Mouse (Mus musculus): ENCODE data around the gene Trappc3. TPM values are rescaled to one million over a fixed set of nuclear protein-coding genes. Genes with fewer than 3 reads are reported as not detected.

Trappc3 gene
- total and polyA plus RNA-seq, 3 experiments = 71.0 to 72.0 TPM; not detected in 1

DNA sequence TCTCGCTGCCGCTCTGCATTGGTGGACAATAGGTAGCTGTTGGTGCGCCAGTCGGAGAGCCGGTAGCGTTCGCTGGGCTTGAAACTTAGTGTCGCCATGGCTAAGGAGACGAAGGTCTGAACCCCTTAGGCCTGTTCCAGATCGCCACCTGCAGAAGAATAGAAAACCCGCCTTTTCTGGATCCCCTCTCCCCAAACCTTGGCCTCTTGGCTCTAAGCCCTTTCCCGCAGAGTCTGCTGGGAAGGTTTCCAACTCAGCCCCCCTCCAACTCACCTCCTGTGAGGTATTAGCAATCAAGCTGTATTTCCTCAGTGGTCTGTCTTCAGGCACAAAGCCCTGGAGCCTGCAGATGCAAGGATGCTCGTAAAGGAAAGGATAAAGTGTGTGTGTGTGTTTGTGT is 62.7 kb downstream of the Trappc3 start:
- Histone ChIP-seq H3K4me3 (ENCODE audit: control insufficient read depth in 1 of 2, insufficient read depth in 1 of 2, low read depth in 2 of 2, low read length in 2 of 2) (no peak overlapping the region), H3K9ac (ENCODE audit: control insufficient read depth, low read depth, low read length, poor library complexity, severe bottlenecking) (no peak overlapping the region), H3K4me1 (ENCODE audit: control insufficient read depth in 1 of 2, insufficient read depth in 2 of 2, low read length in 2 of 2) (peaks cover 3 to 6% of the 10 kb centered on the region in 2 experiments; a peak in 1 of 4 replicates), H3K79me2 (ENCODE audit: control insufficient read depth, insufficient read depth, low read length, poor library complexity) (peaks cover 11% of the 10 kb centered on the region), H3K27ac (ENCODE audit: control insufficient read depth, low read depth, low read length) (no peak overlapping the region), H3K36me3 (ENCODE audit: control insufficient read depth in 1 of 2, insufficient read depth in 2 of 2, low read length in 2 of 2) (peaks cover 0 to 4% of the 10 kb centered on the region in 2 experiments; a peak in 2 of 4 replicates), H3K27me3 (ENCODE audit: control insufficient read depth in 1 of 2, insufficient read depth in 2 of 2, low read length in 2 of 2) (no peaks in the 10 kb centered on the region), H3K9me3 (replicated peaks; ENCODE audit: insufficient read depth, low read length) (no peaks in the 10 kb centered on the region)
- DNase-seq (ENCODE audit: low read depth, low spot score) = no peak
- TF ChIP-seq NRF1 (IDR thresholded peaks at IDR 0.05; ENCODE audit: insufficient read depth, low read depth, low read length, poor library complexity, severe bottlenecking) (no peak), NELFE (IDR thresholded peaks at IDR 0.05; ENCODE audit: low read depth, low read length) (no peak), E2F4 (IDR thresholded peaks at IDR 0.05; ENCODE audit: borderline replicate concordance, low read depth, low read length) (no peak), GATA1 (IDR thresholded peaks at IDR 0.05; ENCODE audit: low read depth, low read length) (no peak), RCOR1 (IDR thresholded peaks at IDR 0.05; ENCODE audit: low read depth, low read length) (no peak), CHD2 (IDR thresholded peaks at IDR 0.05; ENCODE audit: low read length) (no peak), HCFC1 (IDR thresholded peaks at IDR 0.05; ENCODE audit: low read depth, low read length) (no peak), TBP (IDR thresholded peaks at IDR 0.05; ENCODE audit: low read depth, low read length) (no peak), USF1 (IDR thresholded peaks at IDR 0.05; ENCODE audit: low read depth, low read length) (no peak)

GRCm38 (mm10) chr4:126325281-126325861 is 63.2 kb downstream of the Trappc3 start, which contains the start of gene Tekt2:
Gene Tekt2, minus strand, starts transcription at chr4:126325688.
- TF ChIP-seq GABPA (IDR thresholded peaks at IDR 0.05; ENCODE audit: low read depth, low read length) (no peak), E2F4 (IDR thresholded peaks at IDR 0.05; ENCODE audit: borderline replicate concordance, low read depth, low read length) (no peak), POLR2AphosphoS5 (IDR thresholded peaks at IDR 0.05; ENCODE audit: borderline replicate concordance, low read depth, low read length) (no peak), MXI1 (IDR thresholded peaks at IDR 0.05; ENCODE audit: low read depth, low read length) (no peak), BHLHE40 (IDR thresholded peaks at IDR 0.05; ENCODE audit: borderline replicate concordance, low read depth, low read length) (no peak), SIN3A (IDR thresholded peaks at IDR 0.05; ENCODE audit: low read length) (no peak), RAD21 (IDR thresholded peaks at IDR 0.05; ENCODE audit: low read depth, low read length) (no peak), ELF1 (IDR thresholded peaks at IDR 0.05; ENCODE audit: low read depth, low read length) (no peak), UBTF (IDR thresholded peaks at IDR 0.05; ENCODE audit: borderline replicate concordance, insufficient read depth, low read depth, low read length) (no peak)
- H3K4me3 ChIP-seq (ENCODE audit: control insufficient read depth in 1 of 2, insufficient read depth in 1 of 2, low read depth in 2 of 2, low read length in 2 of 2) = no peak within 1 kb of the TSS
- no peak for DNase-seq (ENCODE audit: low read depth, low spot score)
- no peaks in the 10 kb centered on the region for H3K27me3 ChIP-seq (ENCODE audit: control insufficient read depth in 1 of 2, insufficient read depth in 2 of 2, low read length in 2 of 2)
- peaks cover under 1 to 3% of the 10 kb centered on the region in 2 experiments; a peak in 1 of 4 replicates for H3K4me1 ChIP-seq (ENCODE audit: control insufficient read depth in 1 of 2, insufficient read depth in 2 of 2, low read length in 2 of 2)
- H3K27ac ChIP-seq (ENCODE audit: control insufficient read depth, low read depth, low read length) = no peak within 1 kb of the TSS
- no peak within 1 kb of the TSS for H3K9ac ChIP-seq (ENCODE audit: control insufficient read depth, low read depth, low read length, poor library complexity, severe bottlenecking)
- H3K9me3 ChIP-seq (replicated peaks; ENCODE audit: insufficient read depth, low read length) = no peaks in the 10 kb centered on the region
- peaks cover 7% of the 10 kb centered on the region for H3K79me2 ChIP-seq (ENCODE audit: control insufficient read depth, insufficient read depth, low read length, poor library complexity)
- H3K36me3 ChIP-seq (ENCODE audit: control insufficient read depth in 1 of 2, insufficient read depth in 2 of 2, low read length in 2 of 2) = peaks cover 0 to 3% of the 10 kb centered on the region in 2 experiments; a peak in 2 of 4 replicates

Other genes with a start within 250 kb of the Trappc3 start
- not detected in 2 replicates for gene Csf3r, start 237.8 kb upstream of the Trappc3 start, total RNA-seq (2012; rRNA removed)
- gene Csf3r, start 237.8 kb upstream of the Trappc3 start, polyA plus RNA-seq (2012; ENCODE audit: insufficient read depth in 1 of 2, insufficient read length in 2 of 2, low read depth in 1 of 2, low replicate concordance in 2 of 2, missing spikeins in 1 of 2) = under 1 TPM in 1 of 2 experiments, not detected in 1; 0.06 TPM
- 91.5 and 92.9 TPM in 2 replicates for gene Mrps15, start 215.4 kb upstream of the Trappc3 start, total RNA-seq (2012; rRNA removed)
- gene Mrps15, start 215.4 kb upstream of the Trappc3 start, polyA plus RNA-seq (2012; ENCODE audit: insufficient read depth in 1 of 2, insufficient read length in 2 of 2, low read depth in 1 of 2, low replicate concordance in 2 of 2, missing spikeins in 1 of 2) = 100 to 1,000 TPM in 1 of 2 experiments, not detected in 1; 157 TPM
- 4.2 and 5.7 TPM in 2 replicates for gene Oscp1, start 203.8 kb upstream of the Trappc3 start, total RNA-seq (2012; rRNA removed)
- 1 to 10 TPM in 1 of 2 experiments, not detected in 1; 7.6 TPM for gene Oscp1, start 203.8 kb upstream of the Trappc3 start, polyA plus RNA-seq (2012; ENCODE audit: insufficient read depth in 1 of 2, insufficient read length in 2 of 2, low read depth in 1 of 2, low replicate concordance in 2 of 2, missing spikeins in 1 of 2)
- 33.9 and 35.0 TPM in 2 replicates for gene Lsm10, start 165.7 kb upstream of the Trappc3 start, total RNA-seq (2012; rRNA removed)
- gene Lsm10, start 165.7 kb upstream of the Trappc3 start, polyA plus RNA-seq (2012; ENCODE audit: insufficient read depth in 1 of 2, insufficient read length in 2 of 2, low read depth in 1 of 2, low replicate concordance in 2 of 2, missing spikeins in 1 of 2) = 10 to 100 TPM in 1 of 2 experiments, not detected in 1; 49.6 TPM
- gene Stk40, start 158.4 kb upstream of the Trappc3 start, total RNA-seq (2012; rRNA removed) = 16.8 and 30.4 TPM in 2 replicates
- gene Stk40, start 158.4 kb upstream of the Trappc3 start, polyA plus RNA-seq (2012; ENCODE audit: insufficient read depth in 1 of 2, insufficient read length in 2 of 2, low read depth in 1 of 2, low replicate concordance in 2 of 2, missing spikeins in 1 of 2) = 100 to 1,000 TPM in 1 of 2 experiments, 10 to 100 TPM in 1; 79.4 to 270 TPM
- 9.3 and 9.6 TPM in 2 replicates for gene Eva1b, start 114.6 kb upstream of the Trappc3 start, total RNA-seq (2012; rRNA removed)
- gene Eva1b, start 114.6 kb upstream of the Trappc3 start, polyA plus RNA-seq (2012; ENCODE audit: insufficient read depth in 1 of 2, insufficient read length in 2 of 2, low read depth in 1 of 2, low replicate concordance in 2 of 2, missing spikeins in 1 of 2) = 10 to 100 TPM in 1 of 2 experiments, not detected in 1; 12.2 TPM
- 0.31 and 0.56 TPM in 2 replicates for gene Sh3d21, start 98.8 kb upstream of the Trappc3 start, total RNA-seq (2012; rRNA removed)
- gene Sh3d21, start 98.8 kb upstream of the Trappc3 start, polyA plus RNA-seq (2012; ENCODE audit: insufficient read depth in 1 of 2, insufficient read length in 2 of 2, low read depth in 1 of 2, low replicate concordance in 2 of 2, missing spikeins in 1 of 2) = 1 to 10 TPM in 1 of 2 experiments, not detected in 1; 1.3 TPM
- 158 and 177 TPM in 2 replicates for gene Thrap3, start 59.6 kb upstream of the Trappc3 start, total RNA-seq (2012; rRNA removed)
- gene Thrap3, start 59.6 kb upstream of the Trappc3 start, polyA plus RNA-seq (2012; ENCODE audit: insufficient read depth in 1 of 2, insufficient read length in 2 of 2, low read depth in 1 of 2, low replicate concordance in 2 of 2, missing spikeins in 1 of 2) = 100 to 1,000 TPM; 310 to 471 TPM
- gene Map7d1, start 6.0 kb upstream of the Trappc3 start, total RNA-seq (2012; rRNA removed) = 15.4 and 16.4 TPM in 2 replicates
- 10 to 100 TPM in 1 of 2 experiments, not detected in 1; 58.2 TPM for gene Map7d1, start 6.0 kb upstream of the Trappc3 start, polyA plus RNA-seq (2012; ENCODE audit: insufficient read depth in 1 of 2, insufficient read length in 2 of 2, low read depth in 1 of 2, low replicate concordance in 2 of 2, missing spikeins in 1 of 2)
- not detected in 2 replicates for gene Col8a2, start 24.5 kb downstream of the Trappc3 start, total RNA-seq (2012; rRNA removed)
- not detected for gene Col8a2, start 24.5 kb downstream of the Trappc3 start, polyA plus RNA-seq (2012; ENCODE audit: insufficient read depth in 1 of 2, insufficient read length in 2 of 2, low read depth in 1 of 2, low replicate concordance in 2 of 2, missing spikeins in 1 of 2)
- 53.2 and 62.0 TPM in 2 replicates for gene Adprhl2, start 59.4 kb downstream of the Trappc3 start, total RNA-seq (2012; rRNA removed)
- 10 to 100 TPM in 1 of 2 experiments, not detected in 1; 53.7 TPM for gene Adprhl2, start 59.4 kb downstream of the Trappc3 start, polyA plus RNA-seq (2012; ENCODE audit: insufficient read depth in 1 of 2, insufficient read length in 2 of 2, low read depth in 1 of 2, low replicate concordance in 2 of 2, missing spikeins in 1 of 2)
- 0.20 TPM in 1 of 2 replicates, not detected in the other for gene Tekt2, start 63.4 kb downstream of the Trappc3 start, total RNA-seq (2012; rRNA removed)
- under 1 TPM in 1 of 2 experiments, not detected in 1; 0.25 TPM for gene Tekt2, start 63.4 kb downstream of the Trappc3 start, polyA plus RNA-seq (2012; ENCODE audit: insufficient read depth in 1 of 2, insufficient read length in 2 of 2, low read depth in 1 of 2, low replicate concordance in 2 of 2, missing spikeins in 1 of 2)
- 6.0 and 7.3 TPM in 2 replicates for gene Ago3, start 167.2 kb downstream of the Trappc3 start, total RNA-seq (2012; rRNA removed)
- 1 to 10 TPM in 1 of 2 experiments, not detected in 1; 7.9 TPM for gene Ago3, start 167.2 kb downstream of the Trappc3 start, polyA plus RNA-seq (2012; ENCODE audit: insufficient read depth in 1 of 2, insufficient read length in 2 of 2, low read depth in 1 of 2, low replicate concordance in 2 of 2, missing spikeins in 1 of 2)
- gene Ago1, start 206.3 kb downstream of the Trappc3 start, total RNA-seq (2012; rRNA removed) = 5.4 and 6.0 TPM in 2 replicates
- 100 to 1,000 TPM in 1 of 2 experiments, 10 to 100 TPM in 1; 15.4 to 312 TPM for gene Ago1, start 206.3 kb downstream of the Trappc3 start, polyA plus RNA-seq (2012; ENCODE audit: insufficient read depth in 1 of 2, insufficient read length in 2 of 2, low read depth in 1 of 2, low replicate concordance in 2 of 2, missing spikeins in 1 of 2)